Mouse (Mus musculus) megakaryocyte, adult 5-6 weeks (primary cell): Measurements from ENCODE around the gene Dnajc5. TPM values are rescaled to one million over a fixed set of nuclear protein-coding genes. Genes with fewer than 3 reads are reported as not detected.

Experiments
- ATAC-seq: 2 replicates; pipeline ENCODE4 v1.8.0; 2016; ENCODE audit warnings: mild to moderate bottlenecking, inconsistent platforms; ENCODE audit not compliant: poor library complexity, severe bottlenecking
- total RNA-seq, 2 experiments: library from RNA; stranded (forward) in 1 of 2; stranded (reverse) in 1 of 2; fragments of 153-499, 151-499 nt in 1 of 2; fragments of 221-1000, 200-1000 nt in 1 of 2; gene quantifications; 2 replicates each; pipeline versions ENCODE4 v1.2.3 to v1.2.4; 2015 to 2017

Dnajc5 gene
- total RNA-seq, 2 experiments from 2014 or later: 32.2 to 39.7 TPM

DNA sequence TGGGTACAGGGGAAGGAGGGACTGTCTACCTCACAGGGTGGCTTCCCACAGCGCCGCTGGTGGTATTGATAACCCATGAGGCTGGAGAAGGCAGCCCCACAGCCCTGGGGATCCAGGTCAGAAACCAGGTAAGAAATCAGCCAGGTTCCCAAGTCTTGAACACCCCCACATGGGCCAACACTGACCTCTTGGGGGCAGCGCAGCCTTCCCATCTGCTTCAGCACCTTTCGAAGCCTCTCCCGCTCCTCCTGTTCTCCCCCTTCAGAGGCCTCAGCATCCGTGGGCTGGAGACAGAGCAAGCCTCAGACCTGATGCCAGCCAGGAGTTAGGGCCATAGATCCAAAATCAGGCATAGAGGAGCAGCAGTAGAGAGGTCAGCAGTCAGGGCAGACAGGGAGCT lies 67.5 kb downstream of the Dnajc5 start:
- ATAC-seq: no peak

GRCm38 (mm10) chr2:181588229-181588780 lies 68.0 kb downstream of the Dnajc5 start:
- no peak for ATAC-seq

- no peak for ATAC-seq
Observed at GRCm38 (mm10) chr2:181589011-181589731, 68.9 kb downstream of the Dnajc5 start.

DNA sequence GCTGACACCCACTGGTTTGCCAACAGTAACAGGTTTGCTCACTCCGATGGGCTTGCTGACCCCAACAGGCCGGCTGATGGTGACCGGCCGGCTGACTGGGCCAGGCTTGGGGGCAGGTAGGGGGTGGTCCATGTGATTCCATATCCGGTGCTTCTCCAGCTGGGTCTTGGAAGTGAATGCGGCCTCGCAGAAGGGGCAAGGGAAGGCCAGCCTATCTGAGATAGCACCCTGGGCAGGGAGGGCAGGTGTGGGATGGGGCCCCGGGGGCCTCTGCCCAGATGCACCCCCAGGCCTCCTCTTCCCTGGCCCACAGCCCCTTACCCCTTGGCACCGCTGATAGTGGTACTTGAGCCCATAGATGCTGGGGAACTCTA lies 69.4 kb downstream of the Dnajc5 start:
- no peak for ATAC-seq

DNA sequence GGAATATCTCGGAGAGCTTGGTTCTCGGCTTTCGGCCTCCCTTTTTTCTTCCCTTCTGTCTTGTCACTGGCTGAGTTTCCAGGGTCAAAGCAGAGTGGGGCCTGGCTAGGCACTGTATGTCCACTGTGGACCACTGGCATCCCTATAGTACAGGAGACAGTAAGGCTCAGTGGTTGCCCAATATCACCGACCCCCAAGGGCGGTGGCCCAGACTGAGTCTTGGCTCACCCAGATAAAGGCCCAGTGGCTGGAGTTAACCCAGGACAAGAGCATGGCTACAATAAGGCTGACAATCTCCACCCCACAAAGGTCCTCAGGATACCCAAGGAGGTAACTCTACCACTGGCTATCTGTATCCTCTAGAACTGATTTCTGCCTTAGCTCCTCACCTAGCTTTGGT lies 70.2 kb downstream of the Dnajc5 start:
- no peak for ATAC-seq

DNA sequence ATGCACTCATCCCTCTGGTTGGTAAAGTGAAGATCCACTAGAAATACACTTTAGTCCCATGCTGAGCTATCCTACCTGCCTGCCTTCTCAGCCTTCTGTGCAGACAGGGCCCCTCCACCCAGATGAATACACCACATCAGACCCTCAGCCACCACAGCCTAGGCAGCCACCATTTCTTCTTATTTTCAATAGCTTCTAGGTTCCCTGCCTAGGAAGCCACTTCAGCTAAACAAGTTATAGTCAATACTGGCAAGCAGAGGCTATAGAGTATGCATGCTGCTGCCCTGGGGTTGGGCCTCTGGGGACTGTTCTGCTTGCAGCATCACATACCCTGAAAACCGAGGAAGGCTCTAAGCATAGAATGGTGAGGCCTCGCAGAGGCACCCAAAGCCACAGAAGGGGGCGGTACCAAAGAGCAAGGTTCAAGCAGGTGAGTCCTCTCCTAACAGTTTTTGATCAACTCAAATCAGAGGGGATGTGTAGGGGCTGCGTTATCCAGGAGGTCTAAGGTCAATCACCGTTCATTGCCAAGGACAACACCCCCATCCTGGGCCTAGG lies 71.3 kb downstream of the Dnajc5 start, which contains the start of gene Prpf6:
Prpf6 (plus strand) TSS at position 341 of the 558 bp plus-strand sequence.
- ATAC-seq: no peak

GRCm38 (mm10) chr2:181592231-181593041 lies 72.2 kb downstream of the Dnajc5 start, which contains the start of gene Zfp512b:
Zfp512b (minus strand) TSS chr2:181592803.
- peak; percentile 52 for ATAC-seq

GRCm38 (mm10) chr2:181593042-181593421 lies 72.7 kb downstream of the Dnajc5 start:
- ATAC-seq: peak; percentile 41

GRCm38 (mm10) chr2:181593937-181594336 lies 73.7 kb downstream of the Dnajc5 start:
- no peak for ATAC-seq

- no peak for ATAC-seq
Observed at GRCm38 (mm10) chr2:181594946-181595696, 74.8 kb downstream of the Dnajc5 start.

GRCm38 (mm10) chr2:181596221-181596960 lies 76.1 kb downstream of the Dnajc5 start:
- no peak for ATAC-seq

- no peak for ATAC-seq
Observed at GRCm38 (mm10) chr2:181597378-181598061, 77.2 kb downstream of the Dnajc5 start.

GRCm38 (mm10) chr2:181598454-181599351 lies 78.4 kb downstream of the Dnajc5 start, which contains the start of gene Samd10:
Samd10 (minus strand) TSS chr2:181599212.
- peak; percentile 43 for ATAC-seq

DNA sequence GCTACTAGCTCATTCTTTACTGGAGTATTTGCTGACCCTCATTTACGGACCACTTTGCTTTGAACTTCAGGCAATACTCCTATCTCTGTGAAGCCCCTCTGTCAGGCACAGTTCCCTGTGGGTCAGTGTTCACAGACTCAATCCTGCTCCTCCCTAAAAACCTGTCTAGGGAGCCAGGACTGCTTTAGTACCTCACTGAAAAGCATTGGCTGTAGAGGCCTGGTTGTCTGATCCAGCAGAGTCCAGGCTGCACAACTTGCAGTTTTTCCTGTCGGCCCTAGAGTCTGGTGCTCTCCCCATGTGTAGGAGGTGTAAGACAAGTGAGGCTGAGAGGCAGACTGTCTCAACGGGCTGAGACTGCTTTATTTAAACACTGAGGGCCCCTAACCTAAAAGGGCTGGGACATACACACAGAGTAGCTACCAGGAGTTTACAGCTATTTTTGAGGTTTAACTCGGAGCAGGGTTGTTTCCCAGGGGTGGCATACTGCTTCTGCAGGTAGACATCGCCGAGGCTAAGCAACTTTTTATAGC lies 80.0 kb downstream of the Dnajc5 start:
- no peak for ATAC-seq

DNA sequence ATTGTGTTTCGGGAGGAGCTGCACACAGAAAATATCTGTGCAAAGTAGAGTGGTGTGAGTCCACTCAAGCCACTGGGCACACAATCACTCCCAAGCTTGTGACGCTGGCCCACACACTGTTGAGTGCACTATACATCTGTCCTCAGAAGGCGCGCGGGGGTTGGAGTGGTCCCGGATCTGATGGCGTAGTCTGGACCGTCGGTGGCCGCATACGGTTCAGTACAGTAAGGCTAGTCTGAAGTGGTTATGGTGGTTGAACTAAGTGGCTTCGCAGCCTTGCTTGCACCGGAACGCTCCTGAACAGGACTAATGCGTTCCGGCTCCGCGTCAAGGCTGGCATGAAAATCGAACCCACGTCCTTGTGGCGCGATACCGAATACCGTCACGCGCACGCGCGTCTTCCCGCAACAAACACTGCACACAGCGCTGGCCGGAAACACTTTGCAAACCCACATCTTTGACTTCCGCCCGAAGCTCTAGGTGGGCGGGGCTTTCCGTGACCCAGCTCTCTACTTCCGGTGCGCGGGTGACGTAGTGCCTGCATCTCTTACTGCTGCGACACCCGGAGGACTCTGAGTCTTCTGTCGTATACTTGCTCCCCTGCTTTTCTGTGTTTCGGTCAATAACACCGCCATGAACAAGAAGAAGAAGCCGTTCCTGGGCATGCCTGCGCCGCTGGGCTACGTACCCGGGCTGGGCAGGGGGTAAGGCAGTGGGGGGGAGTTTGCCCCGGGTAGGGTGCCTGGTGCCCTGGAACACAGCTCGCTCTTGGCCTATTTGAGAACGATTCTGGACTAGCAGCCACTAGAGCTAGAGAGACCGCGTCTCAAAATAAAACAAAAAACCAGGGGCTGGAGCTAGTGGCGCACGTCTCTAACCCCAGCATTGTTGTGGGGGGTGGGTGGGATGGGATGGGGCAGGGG lies 80.8 kb downstream of the Dnajc5 start:
- peak; percentile 84 for ATAC-seq

DNA sequence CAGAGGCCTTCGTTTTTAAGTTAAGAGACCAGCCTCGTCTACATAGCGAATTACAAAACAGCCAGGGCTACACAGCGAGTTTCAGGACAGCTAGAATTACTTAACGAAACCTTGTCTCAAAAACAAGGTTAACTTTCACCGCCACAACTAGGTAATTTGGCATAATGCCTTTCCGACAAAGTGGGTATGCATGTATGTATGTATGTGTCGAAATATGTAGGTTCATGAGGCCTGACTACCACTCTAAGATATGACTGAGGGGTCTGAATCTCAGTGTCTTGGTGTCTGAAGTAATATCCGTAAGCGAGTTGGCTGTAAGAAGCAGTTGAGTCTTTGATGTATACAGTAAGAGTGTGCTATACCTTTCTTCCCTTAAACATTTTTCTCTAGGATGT lies 81.5 kb downstream of the Dnajc5 start:
- ATAC-seq: no peak

GRCm38 (mm10) chr2:181602367-181602766 lies 82.1 kb downstream of the Dnajc5 start:
- no peak for ATAC-seq
